Mouse (Mus musculus) B cell, adult 2 months (primary cell): ENCODE results near the gene Cradd.
A peak's percentile ranks its signal among the peaks of the same experiment; 100 is the strongest.

Experiments
- DNase-seq, 2 experiments: peaks; one replicate each; pipeline ENCODE4 v3.0.0; 2022

Cradd gene

GRCm38 (mm10) chr10:95268366-95268765 is 55.6 kb downstream of the Cradd start:
- DNase-seq, result no peak

GRCm38 (mm10) chr10:95266983-95267382 is 57.0 kb downstream of the Cradd start:
- DNase-seq, result no peak

GRCm38 (mm10) chr10:95266041-95266762 is 57.7 kb downstream of the Cradd start:
- DNase-seq, result peak; percentile 9 to 16

GRCm38 (mm10) chr10:95265576-95265975 is 58.4 kb downstream of the Cradd start:
- DNase-seq, result no peak

GRCm38 (mm10) chr10:95264485-95265321 is 59.2 kb downstream of the Cradd start:
- peak; percentile 58 to 62 for DNase-seq

- DNase-seq, result peak in 1 of 2 experiments; percentile 8
These were observed 61.5 kb downstream of the Cradd start for GRCm38 (mm10) chr10:95262388-95262787.

- DNase-seq, result peak in 1 of 2 experiments; percentile 9
These were observed 62.7 kb downstream of the Cradd start for GRCm38 (mm10) chr10:95261279-95261678.

GRCm38 (mm10) chr10:95260420-95260819 is 63.5 kb downstream of the Cradd start:
- peak in 1 of 2 experiments; percentile 8 for DNase-seq

- no peak for DNase-seq
These were observed 65.3 kb downstream of the Cradd start for GRCm38 (mm10) chr10:95258471-95259155.

- DNase-seq, result peak; percentile 60 to 62
These were observed 66.0 kb downstream of the Cradd start for GRCm38 (mm10) chr10:95257979-95258378.

- DNase-seq, result no peak
These were observed 67.8 kb downstream of the Cradd start for GRCm38 (mm10) chr10:95256095-95256494.

- DNase-seq, result no peak
These were observed 68.8 kb downstream of the Cradd start for GRCm38 (mm10) chr10:95255018-95255680.

- DNase-seq, result no peak
These were observed 69.4 kb downstream of the Cradd start for GRCm38 (mm10) chr10:95254453-95255001.

GRCm38 (mm10) chr10:95254046-95254445 is 69.9 kb downstream of the Cradd start:
- no peak for DNase-seq

- DNase-seq, result no peak
These were observed 72.3 kb downstream of the Cradd start for GRCm38 (mm10) chr10:95251674-95252073.

GRCm38 (mm10) chr10:95248362-95248761 is 75.6 kb downstream of the Cradd start:
- no peak for DNase-seq

- DNase-seq, result no peak
These were observed 77.2 kb downstream of the Cradd start for GRCm38 (mm10) chr10:95246696-95247095.

- no peak for DNase-seq
These were observed 78.3 kb downstream of the Cradd start for GRCm38 (mm10) chr10:95245680-95245982.

- no peak for DNase-seq
These were observed 78.8 kb downstream of the Cradd start for GRCm38 (mm10) chr10:95244961-95245679.

- DNase-seq, result no peak
These were observed 84.5 kb downstream of the Cradd start for GRCm38 (mm10) chr10:95239196-95240069.

GRCm38 (mm10) chr10:95238667-95239066 is 85.3 kb downstream of the Cradd start:
- no peak for DNase-seq
